26 mouse cellular contexts compared by ENCODE assay signal in genomic region chr7:102082816-102083215, GRCm38 (mm10). TPM values are rescaled to one million over a fixed set of nuclear protein-coding genes. Genes with fewer than 3 reads are reported as not detected.
DNase-seq lines count a peak whose midpoint lies in the region; ATAC-seq and TF ChIP-seq lines count a peak whose summit lies in the region.
"Had no signal": no experiment of that assay in that cellular context is flagged by ENCODE, and none has a peak within 500 bp of the region (broad histone marks: within the 10 kb centered on the region; RNA-seq: fewer than 3 reads in every experiment).

TSS of gene Trpc2 (plus strand) at chr7:102083116.

- TF ChIP-seq CTCF in gastrocnemius, adult 2 months (IDR thresholded peaks at IDR 0.05) = no peak
- TF ChIP-seq CTCF in E14TG2a.4 (conservative IDR thresholded peaks at IDR 0.05; ENCODE audit: low read length) = no peak

- in situ Hi-C loops in ES-E14 (cut with MboI; ENCODE audit: low sequenced_read_pairs in 2 of 2, unreplicated experiment in 2 of 2) = no loop called here

- DNase-seq in gastrocnemius, adult 2 months = no peak
- no peak for DNase-seq in gastrocnemius, postnatal 4 days (ENCODE audit: low spot score in 2 of 2)
- no peak for DNase-seq in ES-E14 (ENCODE audit: low read depth, low spot score)
- no peak for DNase-seq in kidney, postnatal 14 days
- DNase-seq in B cell, adult 2 months = no peak
- DNase-seq: adrenal gland, adult 8-10 months; adrenal gland, postnatal 14 days; adrenal gland, postnatal 36 days; cerebellum, adult 11-12 months; cerebellum, adult 2 months; cerebellum, adult 9-10 months; cerebellum, postnatal 10 days; cerebellum, postnatal 25 days; forebrain, postnatal 0 days had no signal

- intact Hi-C loops in gastrocnemius, adult 2 months (cut with DNase I) = no loop called here

- H3K27me3 ChIP-seq in E14TG2a.4 (ENCODE audit: insufficient read depth, low read length) = peaks cover 32% of the 10 kb centered on the region
- H3K27me3 ChIP-seq in embryonic facial prominence, embryonic 15.5 days = no peaks in the 10 kb centered on the region
- H3K27me3 ChIP-seq: CH12.LX; forebrain, embryonic 13.5 days; forebrain, embryonic 15.5 days; Patski had no signal

- H3K9me3 ChIP-seq in E14TG2a.4 (ENCODE audit: low read length) (no peaks in the 10 kb centered on the region), ES-E14 (ENCODE audit: control insufficient read depth, insufficient read depth, low read depth, low read length) (no peaks in the 10 kb centered on the region)
- H3K9me3 ChIP-seq in embryonic facial prominence, embryonic 15.5 days (replicated peaks) = no peaks in the 10 kb centered on the region
- H3K9me3 ChIP-seq: forebrain, embryonic 13.5 days; forebrain, embryonic 15.5 days; G1E had no signal

- H3K4me3 ChIP-seq in gastrocnemius, adult 2 months = no peak within 1 kb of the TSS; the same call in 1 of the 2 replicates
- H3K4me3 ChIP-seq in E14TG2a.4 (replicated peaks; ENCODE audit: low read length) (peak within 1 kb of the TSS; percentile 59), ES-E14 (ENCODE audit: insufficient read depth in 1 of 2, low read depth in 1 of 2, low read length in 2 of 2, poor library complexity in 1 of 2, severe bottlenecking in 1 of 2) (peak within 1 kb of the TSS; percentile 11 to 13; a peak in 1 of 4 replicates)
- no peak within 1 kb of the TSS for H3K4me3 ChIP-seq in embryonic facial prominence, embryonic 15.5 days (replicated peaks)
- H3K4me3 ChIP-seq: forebrain, embryonic 13.5 days; forebrain, embryonic 15.5 days had no signal

- WGBS in embryonic facial prominence, embryonic 15.5 days = 66% methylated on average over 5 of the region's 5 CpGs

- H3K36me3 ChIP-seq in E14TG2a.4 (ENCODE audit: insufficient read depth, low read length) (peaks cover 57% of the 10 kb centered on the region), ES-E14 (ENCODE audit: control insufficient read depth, insufficient read depth, low read length, poor library complexity, severe bottlenecking) (peaks cover 21% of the 10 kb centered on the region)
- peaks cover 52% of the 10 kb centered on the region for H3K36me3 ChIP-seq in embryonic facial prominence, embryonic 15.5 days

- peak; percentile 45; the same call in 1 of the 2 replicates for ATAC-seq in embryonic facial prominence, embryonic 15.5 days (ENCODE audit: insufficient number of reproducible peaks, low FRiP score, low TSS enrichment, low read depth)
- ATAC-seq: activated CD4-positive, CD25-positive, alpha-beta regulatory T cell, adult 4 months; CD4-positive, CD25-positive, alpha-beta regulatory T cell, adult 4 months; forebrain, embryonic 13.5 days; forebrain, embryonic 15.5 days; forebrain, postnatal 0 days; Patski had no signal

- peak within 1 kb of the TSS; percentile 81 for H3K27ac ChIP-seq in gastrocnemius, adult 2 months
- H3K27ac ChIP-seq in ES-E14 (ENCODE audit: insufficient read depth, low read depth, low read length, poor library complexity, severe bottlenecking) = no peak within 1 kb of the TSS
- no peak within 1 kb of the TSS for H3K27ac ChIP-seq in embryonic facial prominence, embryonic 15.5 days (replicated peaks)
- H3K27ac ChIP-seq: forebrain, embryonic 13.5 days; forebrain, embryonic 15.5 days had no signal

- H3K4me1 ChIP-seq in E14TG2a.4 (replicated peaks; ENCODE audit: low read depth, low read length) = peaks cover 23% of the 10 kb centered on the region
- H3K4me1 ChIP-seq in ES-E14 (ENCODE audit: control insufficient read depth in 2 of 2, insufficient read depth in 2 of 2, low read length in 2 of 2, poor library complexity in 1 of 2) = no peaks in the 10 kb centered on the region; a peak in 1 of 4 replicates
- H3K4me1 ChIP-seq in embryonic facial prominence, embryonic 15.5 days = no peaks in the 10 kb centered on the region
- H3K4me1 ChIP-seq: forebrain, embryonic 13.5 days; forebrain, embryonic 15.5 days had no signal

- H3K4me2 ChIP-seq in embryonic facial prominence, embryonic 15.5 days (replicated peaks) = no peak within 1 kb of the TSS
- H3K4me2 ChIP-seq: forebrain, embryonic 13.5 days; forebrain, embryonic 15.5 days had no signal

- H3K9ac ChIP-seq in ES-E14 (ENCODE audit: insufficient read depth, low read depth, low read length, poor library complexity, severe bottlenecking) = 0 out of 2 replicates have a peak within 1 kb of the TSS, but pooled peaks have one; percentile 6
- no peak within 1 kb of the TSS for H3K9ac ChIP-seq in embryonic facial prominence, embryonic 15.5 days
- H3K9ac ChIP-seq: forebrain, embryonic 13.5 days; forebrain, embryonic 15.5 days; forebrain, postnatal 0 days had no signal

TF ChIP-seq in ES-E14, 5 proteins besides CTCF, POLR2A, EP300 and RAD21:
- TF ChIP-seq CHD2 (IDR thresholded peaks at IDR 0.05; ENCODE audit: low read depth, low read length) (no peak), MAFK (IDR thresholded peaks at IDR 0.05; ENCODE audit: insufficient read depth, low read depth, low read length) (no peak)

RNA-seq across cellular contexts. Expression of gene Trpc2, which starts in this region (rescaled TPM):
- 1 to 10 TPM in 1 of 2 experiments, under 1 TPM in 1; 0.10 to 1.3 TPM for total RNA-seq in gastrocnemius, adult 2 months (2021)
- total RNA-seq in gastrocnemius, postnatal 4 days (2021) = under 1 TPM; 0.29 to 0.93 TPM
- total RNA-seq in ES-E14 (2012; rRNA removed) = 0.36 and 1.3 TPM in 2 replicates
- 0.13 and 0.29 TPM in 2 replicates for polyA plus RNA-seq in embryonic facial prominence, embryonic 15.5 days (2015; fragmentation: Nextera tagmentation; extraction: Ambion mirVana)
- total RNA-seq: adrenal gland, adult 18-20 months; adrenal gland, postnatal 14 days had no signal
- polyA plus RNA-seq: CD4-positive, CD25-positive, alpha-beta regulatory T cell, adult 4 months; embryonic facial prominence, embryonic 11.5 days; forebrain, embryonic 11.5 days; forebrain, embryonic 13.5 days; forebrain, postnatal 0 days; G1E; Patski had no signal

Comparison
In these comparisons a context has a peak if more than half of its experiments do, and no peak if none do; other contexts are left out.
1. Peak in ATAC-seq in embryonic facial prominence, embryonic 15.5 days; RNA of the gene not detected or under 1 TPM.
2. H3K4me3 ChIP-seq: peak in E14TG2a.4 (single experiment) and ES-E14 (2 of 2); none in gastrocnemius, adult 2 months (single experiment) and embryonic facial prominence, embryonic 15.5 days (single experiment).